Mouse (Mus musculus): Measurements from ENCODE around the gene Slc27a3.
A peak's percentile ranks its signal among the peaks of the same experiment; 100 is the strongest.

Gene Slc27a3

GRCm38 (mm10) chr3:90389511-90390490 lies at the start of gene Slc27a3:
Gene Slc27a3, minus strand, starts transcription at chr3:90389938.
- no peak for DNase-seq (ENCODE audit: extremely low read depth, insufficient read length, low spot score)

- DNase-seq (ENCODE audit: extremely low read depth, insufficient read length, low spot score): no peak
These were observed 47.4 kb upstream of the Slc27a3 start for GRCm38 (mm10) chr3:90437131-90437530.

GRCm38 (mm10) chr3:90434073-90434730 lies 44.5 kb upstream of the Slc27a3 start:
- DNase-seq (ENCODE audit: extremely low read depth, insufficient read length, low spot score): no peak

- peak; percentile 99 for DNase-seq (ENCODE audit: extremely low read depth, insufficient read length, low spot score)
These were observed 43.8 kb upstream of the Slc27a3 start, which contains the start of gene Ints3 for GRCm38 (mm10) chr3:90433381-90434020. Gene Ints3, minus strand, starts transcription at chr3:90433622.

GRCm38 (mm10) chr3:90432811-90433219 lies 43.1 kb upstream of the Slc27a3 start:
- DNase-seq (ENCODE audit: extremely low read depth, insufficient read length, low spot score): peak; percentile 61

- DNase-seq (ENCODE audit: extremely low read depth, insufficient read length, low spot score): no peak
These were observed 42.6 kb upstream of the Slc27a3 start for GRCm38 (mm10) chr3:90432348-90432747.

- DNase-seq (ENCODE audit: extremely low read depth, insufficient read length, low spot score): no peak
These were observed 39.8 kb upstream of the Slc27a3 start for GRCm38 (mm10) chr3:90429576-90429975.

GRCm38 (mm10) chr3:90428186-90428585 lies 38.4 kb upstream of the Slc27a3 start:
- no peak for DNase-seq (ENCODE audit: extremely low read depth, insufficient read length, low spot score)

- no peak for DNase-seq (ENCODE audit: extremely low read depth, insufficient read length, low spot score)
These were observed 37.8 kb upstream of the Slc27a3 start for GRCm38 (mm10) chr3:90427574-90427973.

GRCm38 (mm10) chr3:90425499-90425898 lies 35.8 kb upstream of the Slc27a3 start:
- no peak for DNase-seq (ENCODE audit: extremely low read depth, insufficient read length, low spot score)

- DNase-seq (ENCODE audit: extremely low read depth, insufficient read length, low spot score): no peak
These were observed 33.8 kb upstream of the Slc27a3 start for GRCm38 (mm10) chr3:90423549-90423948.

GRCm38 (mm10) chr3:90420696-90421095 lies 31.0 kb upstream of the Slc27a3 start:
- DNase-seq (ENCODE audit: extremely low read depth, insufficient read length, low spot score): no peak

- no peak for DNase-seq (ENCODE audit: extremely low read depth, insufficient read length, low spot score)
These were observed 23.3 kb upstream of the Slc27a3 start for GRCm38 (mm10) chr3:90413011-90413396.

GRCm38 (mm10) chr3:90412312-90413010 lies 22.7 kb upstream of the Slc27a3 start:
- peak; percentile 37 for DNase-seq (ENCODE audit: extremely low read depth, insufficient read length, low spot score)

GRCm38 (mm10) chr3:90408721-90409120 lies 19.0 kb upstream of the Slc27a3 start:
- DNase-seq (ENCODE audit: extremely low read depth, insufficient read length, low spot score): no peak

GRCm38 (mm10) chr3:90406414-90406813 lies 16.7 kb upstream of the Slc27a3 start:
- no peak for DNase-seq (ENCODE audit: extremely low read depth, insufficient read length, low spot score)

- no peak for DNase-seq (ENCODE audit: extremely low read depth, insufficient read length, low spot score)
These were observed 14.9 kb upstream of the Slc27a3 start for GRCm38 (mm10) chr3:90404609-90405008.

GRCm38 (mm10) chr3:90404121-90404520 lies 14.4 kb upstream of the Slc27a3 start:
- no peak for DNase-seq (ENCODE audit: extremely low read depth, insufficient read length, low spot score)

- no peak for DNase-seq (ENCODE audit: extremely low read depth, insufficient read length, low spot score)
These were observed 11.3 kb upstream of the Slc27a3 start for GRCm38 (mm10) chr3:90400993-90401392.

GRCm38 (mm10) chr3:90395629-90396028 lies 5.9 kb upstream of the Slc27a3 start:
- no peak for DNase-seq (ENCODE audit: extremely low read depth, insufficient read length, low spot score)

GRCm38 (mm10) chr3:90392661-90393060 lies 2.9 kb upstream of the Slc27a3 start:
- DNase-seq (ENCODE audit: extremely low read depth, insufficient read length, low spot score): no peak
